Mouse (Mus musculus): ENCODE data around the gene Inava. TPM values are rescaled to one million over a fixed set of nuclear protein-coding genes. Genes with fewer than 3 reads are reported as not detected.

Gene Inava
- polyA plus RNA-seq, 1 experiment from 2014 or later = 25.4 TPM

GRCm38 (mm10) chr1:136230201-136230600, 3.9 kb downstream of the Inava start:
- H3K27me3 ChIP-seq = no peaks in the 10 kb centered on the region
- H3K9ac ChIP-seq (replicated peaks) = peak overlapping the region; percentile 45; the same call in 1 of the 2 replicates
- H3K36me3 ChIP-seq = peaks cover 24% of the 10 kb centered on the region
- no peak for ATAC-seq (ENCODE audit: insufficient number of reproducible peaks, insufficient read depth, low FRiP score, low TSS enrichment, low read depth)
- WGBS = 16% methylated on average over 11 of the region's 11 CpGs
- peak overlapping the region; percentile 72 for H3K27ac ChIP-seq
- no peaks in the 10 kb centered on the region for H3K9me3 ChIP-seq
- H3K4me1 ChIP-seq (replicated peaks) = peaks cover 51% of the 10 kb centered on the region
- peak overlapping the region; percentile 67 for H3K4me3 ChIP-seq (replicated peaks)
- peak overlapping the region; percentile 84 for H3K4me2 ChIP-seq

GRCm38 (mm10) chr1:136229040-136229373, 5.1 kb downstream of the Inava start:
- Histone ChIP-seq H3K9ac (replicated peaks) (no peak overlapping the region), H3K4me1 (replicated peaks) (peaks cover 51% of the 10 kb centered on the region), H3K4me3 (replicated peaks) (no peak overlapping the region), H3K27ac (peak overlapping the region; percentile 12; the same call in 1 of the 2 replicates), H3K36me3 (peaks cover 36% of the 10 kb centered on the region), H3K9me3 (no peaks in the 10 kb centered on the region), H3K27me3 (no peaks in the 10 kb centered on the region), H3K4me2 (peak overlapping the region; percentile 84; the same call in 1 of the 2 replicates)
- WGBS = 33% methylated on average over 6 of the region's 6 CpGs
- ATAC-seq (ENCODE audit: insufficient number of reproducible peaks, insufficient read depth, low FRiP score, low TSS enrichment, low read depth) = no peak

- H3K9ac ChIP-seq (replicated peaks) = no peak overlapping the region
- no peaks in the 10 kb centered on the region for H3K27me3 ChIP-seq
- H3K9me3 ChIP-seq = no peaks in the 10 kb centered on the region
- H3K4me2 ChIP-seq = peak overlapping the region; percentile 84; the same call in 1 of the 2 replicates
- WGBS = 24% methylated on average over 13 of the region's 13 CpGs
- peak overlapping the region; percentile 12; the same call in 1 of the 2 replicates for H3K27ac ChIP-seq
- H3K4me3 ChIP-seq (replicated peaks) = no peak overlapping the region
- peaks cover 51% of the 10 kb centered on the region for H3K4me1 ChIP-seq (replicated peaks)
- H3K36me3 ChIP-seq = peaks cover 42% of the 10 kb centered on the region
- ATAC-seq (ENCODE audit: insufficient number of reproducible peaks, insufficient read depth, low FRiP score, low TSS enrichment, low read depth) = no peak
Observed at GRCm38 (mm10) chr1:136228328-136229039, 5.6 kb downstream of the Inava start.

- no peak overlapping the region for H3K9ac ChIP-seq (replicated peaks)
- no peaks in the 10 kb centered on the region for H3K27me3 ChIP-seq
- WGBS = 82% methylated on average over 4 of the region's 4 CpGs
- H3K9me3 ChIP-seq = no peaks in the 10 kb centered on the region
- peaks cover 48% of the 10 kb centered on the region for H3K36me3 ChIP-seq
- H3K27ac ChIP-seq = no peak overlapping the region
- H3K4me2 ChIP-seq = no peak overlapping the region
- ATAC-seq (ENCODE audit: insufficient number of reproducible peaks, insufficient read depth, low FRiP score, low TSS enrichment, low read depth) = no peak
- peaks cover 50% of the 10 kb centered on the region for H3K4me1 ChIP-seq (replicated peaks)
- H3K4me3 ChIP-seq (replicated peaks) = no peak overlapping the region
Observed at GRCm38 (mm10) chr1:136227870-136228269, 6.2 kb downstream of the Inava start.

GRCm38 (mm10) chr1:136226626-136227025, 7.4 kb downstream of the Inava start:
- no peak overlapping the region for H3K27ac ChIP-seq
- no peak overlapping the region for H3K4me3 ChIP-seq (replicated peaks)
- H3K9ac ChIP-seq (replicated peaks) = no peak overlapping the region
- no peak overlapping the region for H3K4me2 ChIP-seq
- WGBS = 90% methylated on average over 8 of the region's 8 CpGs
- peaks cover 60% of the 10 kb centered on the region for H3K36me3 ChIP-seq
- peaks cover 38% of the 10 kb centered on the region for H3K4me1 ChIP-seq (replicated peaks)
- ATAC-seq (ENCODE audit: insufficient number of reproducible peaks, insufficient read depth, low FRiP score, low TSS enrichment, low read depth) = no peak
- H3K9me3 ChIP-seq = no peaks in the 10 kb centered on the region
- no peaks in the 10 kb centered on the region for H3K27me3 ChIP-seq

- Histone ChIP-seq H3K4me3 (replicated peaks) (no peak overlapping the region), H3K9me3 (no peaks in the 10 kb centered on the region), H3K4me2 (no peak overlapping the region), H3K9ac (replicated peaks) (no peak overlapping the region), H3K4me1 (replicated peaks) (peaks cover 30% of the 10 kb centered on the region), H3K36me3 (peaks cover 66% of the 10 kb centered on the region), H3K27me3 (no peaks in the 10 kb centered on the region), H3K27ac (no peak overlapping the region)
- WGBS = 92% methylated on average over 8 of the region's 8 CpGs
- no peak for ATAC-seq (ENCODE audit: insufficient number of reproducible peaks, insufficient read depth, low FRiP score, low TSS enrichment, low read depth)
Observed at GRCm38 (mm10) chr1:136225846-136226245, 8.2 kb downstream of the Inava start.

GRCm38 (mm10) chr1:136223758-136224342, 10.2 kb downstream of the Inava start:
- ATAC-seq (ENCODE audit: insufficient number of reproducible peaks, insufficient read depth, low FRiP score, low TSS enrichment, low read depth) = no peak
- Histone ChIP-seq H3K27me3 (no peaks in the 10 kb centered on the region), H3K4me1 (replicated peaks) (peaks cover 10% of the 10 kb centered on the region), H3K27ac (no peak overlapping the region), H3K4me2 (no peak overlapping the region), H3K4me3 (replicated peaks) (no peak overlapping the region), H3K9me3 (no peaks in the 10 kb centered on the region), H3K9ac (replicated peaks) (no peak overlapping the region), H3K36me3 (peaks cover 86% of the 10 kb centered on the region)
- 79% methylated on average over 10 of the region's 10 CpGs for WGBS

GRCm38 (mm10) chr1:136222386-136222785, 11.7 kb downstream of the Inava start:
- H3K4me3 ChIP-seq (replicated peaks) = no peak overlapping the region
- H3K4me1 ChIP-seq (replicated peaks) = no peaks in the 10 kb centered on the region
- H3K9me3 ChIP-seq = no peaks in the 10 kb centered on the region
- H3K27ac ChIP-seq = no peak overlapping the region
- 89% methylated on average over 10 of the region's 10 CpGs for WGBS
- H3K4me2 ChIP-seq = no peak overlapping the region
- peaks cover 98% of the 10 kb centered on the region for H3K36me3 ChIP-seq
- ATAC-seq (ENCODE audit: insufficient number of reproducible peaks, insufficient read depth, low FRiP score, low TSS enrichment, low read depth) = no peak
- no peak overlapping the region for H3K9ac ChIP-seq (replicated peaks)
- H3K27me3 ChIP-seq = no peaks in the 10 kb centered on the region

GRCm38 (mm10) chr1:136220037-136220871, 13.8 kb downstream of the Inava start:
- Histone ChIP-seq H3K9ac (replicated peaks) (no peak overlapping the region), H3K4me1 (replicated peaks) (no peaks in the 10 kb centered on the region), H3K27ac (no peak overlapping the region), H3K4me3 (replicated peaks) (no peak overlapping the region), H3K9me3 (no peaks in the 10 kb centered on the region), H3K4me2 (no peak overlapping the region), H3K36me3 (peaks cover 98% of the 10 kb centered on the region), H3K27me3 (no peaks in the 10 kb centered on the region)
- ATAC-seq (ENCODE audit: insufficient number of reproducible peaks, insufficient read depth, low FRiP score, low TSS enrichment, low read depth) = no peak
- WGBS = 82% methylated on average over 10 of the region's 10 CpGs

- Histone ChIP-seq H3K27ac (no peak overlapping the region), H3K4me2 (no peak overlapping the region), H3K9ac (replicated peaks) (no peak overlapping the region), H3K27me3 (no peaks in the 10 kb centered on the region), H3K4me3 (replicated peaks) (no peak overlapping the region), H3K36me3 (peaks cover 73% of the 10 kb centered on the region), H3K9me3 (no peaks in the 10 kb centered on the region), H3K4me1 (replicated peaks) (no peaks in the 10 kb centered on the region)
- no peak for ATAC-seq (ENCODE audit: insufficient number of reproducible peaks, insufficient read depth, low FRiP score, low TSS enrichment, low read depth)
- WGBS = 86% methylated on average over 15 of the region's 15 CpGs
Observed at GRCm38 (mm10) chr1:136214304-136214703, 19.8 kb downstream of the Inava start.

- Histone ChIP-seq H3K36me3 (peaks cover 58% of the 10 kb centered on the region), H3K4me3 (replicated peaks) (no peak within 1 kb of the TSS), H3K4me2 (no peak within 1 kb of the TSS), H3K4me1 (replicated peaks) (no peaks in the 10 kb centered on the region), H3K9ac (replicated peaks) (no peak within 1 kb of the TSS), H3K27me3 (no peaks in the 10 kb centered on the region), H3K9me3 (no peaks in the 10 kb centered on the region), H3K27ac (no peak within 1 kb of the TSS)
- peak; percentile 48; the same call in 1 of the 2 replicates for ATAC-seq (ENCODE audit: insufficient number of reproducible peaks, insufficient read depth, low FRiP score, low TSS enrichment, low read depth)
- WGBS = 61% methylated on average over 3 of the region's 3 CpGs
Observed at GRCm38 (mm10) chr1:136212803-136213202, 21.3 kb downstream of the Inava start, which contains the start of gene Mroh3. Mroh3 (minus strand) TSS chr1:136212828.
